Mouse (Mus musculus) thymus, adult 2 months (tissue): Measurements from ENCODE around the gene Phf21a.

Experiments
- CTCF ChIP-seq: fragments of 200-500 bp; IDR thresholded peaks from 2 replicates; pipeline ENCODE4 v1.5.1; 2012; ENCODE audit warnings: mild to moderate bottlenecking, control low read depth, low read length, moderate library complexity, borderline replicate concordance; ENCODE audit not compliant: control insufficient read depth, poor library complexity, insufficient read depth; ENCODE audit errors: extremely low read depth
- POLR2A ChIP-seq: fragments of 200-500 bp; IDR thresholded peaks from 2 replicates; pipeline ENCODE4 v1.6.1; 2012; ENCODE audit warnings: mild to moderate bottlenecking, low read length, control low read depth, moderate library complexity; ENCODE audit not compliant: control insufficient read depth, poor library complexity, insufficient read depth; ENCODE audit errors: extremely low read depth

DNA sequence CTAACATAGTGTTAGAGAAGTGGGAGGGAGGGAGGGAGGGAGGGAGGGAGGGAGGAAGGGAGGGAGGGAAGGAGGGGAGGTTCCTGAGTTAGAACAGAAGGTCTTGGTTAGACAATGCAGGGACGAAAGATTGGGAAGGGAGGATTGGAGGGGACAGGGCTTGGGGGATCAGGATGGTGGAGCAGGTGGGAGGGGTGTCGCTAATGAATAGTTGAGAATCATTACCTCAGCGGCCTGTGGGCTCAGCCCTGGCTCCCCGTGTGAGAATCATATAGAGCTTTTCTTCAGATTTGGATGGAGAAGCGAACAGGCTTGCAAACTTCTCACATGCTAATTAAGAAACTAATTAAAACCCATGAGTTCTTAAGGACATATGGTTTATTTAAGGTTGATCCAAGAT is 23.3 kb upstream of the Phf21a start:
- no peak for TF ChIP-seq CTCF
- TF ChIP-seq POLR2A, result no peak
